Mouse (Mus musculus) limb, embryonic 11.5 days (tissue): ENCODE measurements around the gene Chsy1. TPM values are rescaled to one million over a fixed set of nuclear protein-coding genes. Genes with fewer than 3 reads are reported as not detected.

Experiments
- ATAC-seq: fragments of 200-750 bp; cut with Nextera tagmentation; 2 replicates; pipeline ENCODE4 v1.8.0; 2017; ENCODE audit warnings: low read depth; ENCODE audit not compliant: insufficient number of reproducible peaks, low FRiP score, low TSS enrichment
- DNase-seq: peaks from one replicate; pipeline ENCODE4 v3.0.0-alpha.2; 2015; ENCODE audit warnings: low spot score
- H3K27ac ChIP-seq: fragments of 300-500 bp; sonication (generic); replicated peaks from 2 replicates; pipeline ENCODE4 v1.5.1; 2014; ENCODE audit warnings: low read depth, mild to moderate bottlenecking, low read length
- H3K27me3 ChIP-seq: fragments of 300-500 bp; sonication (generic); 2 replicates; pipeline ENCODE4 v1.6.1; 2014; ENCODE audit warnings: mild to moderate bottlenecking, low read length, mixed read lengths; ENCODE audit not compliant: control insufficient read depth, insufficient read depth
- H3K36me3 ChIP-seq: fragments of 300-500 bp; sonication (generic); 2 replicates; pipeline ENCODE4 v1.6.1; 2014; ENCODE audit warnings: mild to moderate bottlenecking, low read length, moderate library complexity, mixed read lengths; ENCODE audit not compliant: control insufficient read depth, insufficient read depth
- H3K4me1 ChIP-seq: fragments of 300-500 bp; sonication (generic); 2 replicates; pipeline ENCODE4 v1.6.1; 2014; ENCODE audit warnings: low read length, mixed read lengths; ENCODE audit not compliant: control insufficient read depth, insufficient read depth
- H3K4me2 ChIP-seq: fragments of 300-500 bp; sonication (generic); 2 replicates; pipeline ENCODE4 v1.6.1; 2014; ENCODE audit warnings: low read depth, mild to moderate bottlenecking, moderate library complexity; ENCODE audit not compliant: severe bottlenecking
- H3K4me3 ChIP-seq: fragments of 300-500 bp; sonication (generic); 2 replicates; pipeline ENCODE4 v1.5.1; 2014; ENCODE audit warnings: low read depth, low read length
- H3K9ac ChIP-seq: fragments of 300-500 bp; sonication (generic); 2 replicates; pipeline ENCODE4 v1.6.1; 2014; ENCODE audit warnings: mild to moderate bottlenecking, low read length
- H3K9me3 ChIP-seq: fragments of 300-500 bp; sonication (generic); 2 replicates; pipeline ENCODE4 v1.6.1; 2016; ENCODE audit warnings: low read length; ENCODE audit not compliant: control insufficient read depth
- WGBS: fragments of 180-500 bp; shearing (Covaris S2); extraction: QIAGEN DNeasy Blood & Tissue Kit; methylation state at CpG from one replicate; pipeline ENCODE4 v1.1.7; 2014; 5-methylcytosine and 5-hydroxymethylcytosine counted together
- polyA plus RNA-seq: library from polyadenylated mRNA; unstranded; fragments of >200 nt; fragmentation: Nextera tagmentation; extraction: Ambion mirVana; gene quantifications from 2 replicates; pipeline ENCODE4 v1.2.1, GENCODE M21; 2014

The Chsy1 gene
- polyA plus RNA-seq, 1 experiment from 2014 or later, result 27.1 TPM

GRCm38 (mm10) chr7:66217531-66218094 lies 108.3 kb downstream of the Chsy1 start:
- DNase-seq (no peak), ATAC-seq (no peak)
- no peaks in the 10 kb centered on the region for H3K27me3 ChIP-seq
- H3K4me2 ChIP-seq, result peak overlapping the region; percentile 12; the same call in 1 of the 2 replicates
- H3K27ac ChIP-seq, result peak overlapping the region; percentile 87
- H3K36me3 ChIP-seq, result no peaks in the 10 kb centered on the region
- 90% methylated on average over 7 of the region's 7 CpGs for WGBS
- no peaks in the 10 kb centered on the region for H3K9me3 ChIP-seq
- no peak overlapping the region for H3K9ac ChIP-seq
- H3K4me3 ChIP-seq, result no peak overlapping the region
- peaks cover 18% of the 10 kb centered on the region for H3K4me1 ChIP-seq

- Histone ChIP-seq H3K4me2 (peak overlapping the region; percentile 12; the same call in 1 of the 2 replicates), H3K4me1 (peaks cover 21% of the 10 kb centered on the region), H3K36me3 (no peaks in the 10 kb centered on the region), H3K9me3 (no peaks in the 10 kb centered on the region), H3K27me3 (no peaks in the 10 kb centered on the region), H3K9ac (peak overlapping the region; percentile 22; the same call in 1 of the 2 replicates), H3K27ac (peak overlapping the region; percentile 87), H3K4me3 (no peak overlapping the region)
- DNase-seq (peak; percentile 57), ATAC-seq (peak; percentile 60; the same call in 1 of the 2 replicates)
- 28% methylated on average over 9 of the region's 9 CpGs for WGBS
These were observed 109.1 kb downstream of the Chsy1 start for GRCm38 (mm10) chr7:66218193-66219014.

DNA sequence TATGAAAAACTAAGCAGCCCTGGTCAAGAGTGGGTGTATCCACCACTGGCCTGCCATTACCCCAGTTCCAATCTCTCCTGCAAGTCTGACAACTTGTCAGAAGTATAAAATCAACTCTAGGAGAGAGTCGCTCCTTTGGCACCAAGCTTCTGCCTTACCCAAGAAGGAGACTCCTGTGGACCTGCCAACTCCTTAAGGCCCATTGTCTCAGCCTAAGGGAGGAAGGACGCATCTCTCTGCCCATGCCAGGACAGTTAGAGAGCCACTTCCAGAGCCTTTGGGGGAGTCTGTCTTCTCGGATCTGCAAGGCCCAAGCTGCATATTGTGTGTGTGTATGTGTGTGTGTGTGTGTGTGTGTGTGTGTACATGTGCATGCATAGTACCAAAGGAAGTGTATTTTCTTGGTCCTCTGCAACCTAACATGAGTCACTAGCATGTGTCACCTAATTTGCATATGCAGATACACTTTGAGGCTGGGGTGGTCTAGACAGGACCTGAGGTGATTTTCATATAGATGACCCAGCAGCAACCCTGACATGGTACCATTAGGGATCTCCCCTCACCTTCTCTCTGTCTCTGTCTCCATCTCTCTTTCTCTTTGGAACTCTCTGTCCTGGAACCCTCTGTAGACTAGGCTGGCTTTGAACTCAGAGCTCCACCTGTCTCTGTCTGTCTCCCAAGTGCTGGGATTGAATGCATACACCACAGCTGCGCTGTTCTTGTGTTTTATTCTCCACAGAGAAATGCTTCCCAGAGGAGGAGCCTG lies 109.9 kb downstream of the Chsy1 start:
- H3K36me3 ChIP-seq, result no peaks in the 10 kb centered on the region
- ATAC-seq (no peak), DNase-seq (no peak)
- no peak overlapping the region for H3K9ac ChIP-seq
- peak overlapping the region; percentile 87 for H3K27ac ChIP-seq
- peaks cover 21% of the 10 kb centered on the region for H3K4me1 ChIP-seq
- 87% methylated on average over 4 of the region's 4 CpGs for WGBS
- no peaks in the 10 kb centered on the region for H3K27me3 ChIP-seq
- no peak overlapping the region for H3K4me2 ChIP-seq
- H3K9me3 ChIP-seq, result no peaks in the 10 kb centered on the region
- H3K4me3 ChIP-seq, result no peak overlapping the region

DNA sequence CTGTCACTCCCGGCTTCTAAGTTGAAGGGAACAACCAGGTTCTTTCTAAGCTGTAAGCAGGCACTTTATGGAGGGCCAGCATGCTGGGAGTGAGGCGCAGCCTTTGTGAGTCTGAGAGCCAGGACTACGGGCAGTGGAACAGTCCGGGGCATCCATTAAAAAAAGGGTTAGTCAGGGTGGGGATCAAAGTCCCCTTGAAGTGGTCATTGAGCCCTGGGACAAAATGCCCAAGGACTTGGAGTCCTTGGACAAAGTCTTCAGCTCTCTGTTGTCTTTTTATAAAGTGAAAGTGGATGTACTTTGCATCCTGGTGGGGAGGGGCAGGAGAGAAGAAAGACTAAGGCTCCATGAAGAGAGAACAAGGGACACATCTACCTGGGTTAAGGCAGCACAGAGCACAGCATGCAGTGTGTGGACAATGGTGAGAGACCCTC lies 110.5 kb downstream of the Chsy1 start:
- Histone ChIP-seq H3K9ac (no peak overlapping the region), H3K36me3 (no peaks in the 10 kb centered on the region), H3K4me2 (no peak overlapping the region), H3K27ac (no peak overlapping the region; the same call in 1 of the 2 replicates), H3K9me3 (no peaks in the 10 kb centered on the region), H3K27me3 (no peaks in the 10 kb centered on the region), H3K4me1 (peaks cover 21% of the 10 kb centered on the region), H3K4me3 (no peak overlapping the region)
- ATAC-seq, result no peak
- WGBS, result 74% methylated on average over 4 of the region's 4 CpGs
- no peak for DNase-seq

DNA sequence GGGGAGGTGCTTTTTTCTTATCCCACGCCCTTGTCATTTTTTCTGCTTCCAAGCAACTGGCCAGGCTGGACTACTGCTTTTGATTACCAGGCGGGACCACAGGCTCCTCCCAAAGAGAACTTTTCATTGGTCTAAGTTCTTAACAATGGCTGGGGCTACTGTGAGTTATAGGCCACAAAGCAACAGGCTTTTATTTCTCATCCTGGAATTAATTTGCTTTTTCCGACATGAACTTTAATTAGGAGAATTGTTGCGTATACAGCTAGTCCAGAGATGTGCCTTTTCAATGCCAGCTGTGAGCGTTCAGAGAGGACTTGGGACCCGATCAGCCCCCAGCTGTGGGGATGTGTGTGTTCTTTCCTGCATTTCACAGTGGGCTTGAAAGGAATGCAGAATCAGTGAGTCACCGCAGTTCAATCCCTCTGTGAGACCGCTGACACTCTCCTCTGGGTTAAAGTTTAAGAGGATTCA lies 113.3 kb downstream of the Chsy1 start:
- Histone ChIP-seq H3K36me3 (no peaks in the 10 kb centered on the region), H3K4me3 (no peak overlapping the region), H3K4me2 (peak overlapping the region; percentile 28; the same call in 1 of the 2 replicates), H3K27ac (peak overlapping the region; percentile 72; the same call in 1 of the 2 replicates), H3K9ac (peak overlapping the region; percentile 34; the same call in 1 of the 2 replicates), H3K4me1 (peaks cover 18% of the 10 kb centered on the region), H3K27me3 (no peaks in the 10 kb centered on the region), H3K9me3 (no peaks in the 10 kb centered on the region)
- 13% methylated on average over 8 of the region's 8 CpGs for WGBS
- ATAC-seq (peak; percentile 60), DNase-seq (peak; percentile 65)

Other genes with a start within 250 kb of the Chsy1 start
- gene Pcsk6, start 247.8 kb upstream of the Chsy1 start, polyA plus RNA-seq, result 5.3 and 6.4 TPM in 2 replicates
- not detected in 2 replicates for gene Gm45213, start 65.9 kb upstream of the Chsy1 start, polyA plus RNA-seq
- 271 and 274 TPM in 2 replicates for gene Snrpa1, start 50.5 kb upstream of the Chsy1 start, polyA plus RNA-seq
- 87.7 and 89.7 TPM in 2 replicates for gene Selenos, start 29.9 kb upstream of the Chsy1 start, polyA plus RNA-seq